Mouse (Mus musculus) CD4-positive, CD25-positive, alpha-beta regulatory T cell, adult 4 months (primary cell): Measurements from ENCODE around the gene Camta1. TPM values are rescaled to one million over a fixed set of nuclear protein-coding genes. Genes with fewer than 3 reads are reported as not detected.

Source experiments
- ATAC-seq: one replicate; pipeline ENCODE4 v1.8.0; 2017
- polyA plus RNA-seq, 2 experiments: library from polyadenylated mRNA; unstranded; fragments of 100-300 nt; shearing (Covaris generic); gene quantifications; one replicate each; pipeline ENCODE4 v1.2.1; 2017

Gene Camta1
- polyA plus RNA-seq, 2 experiments from 2014 or later = 32.6 to 41.5 TPM

DNA sequence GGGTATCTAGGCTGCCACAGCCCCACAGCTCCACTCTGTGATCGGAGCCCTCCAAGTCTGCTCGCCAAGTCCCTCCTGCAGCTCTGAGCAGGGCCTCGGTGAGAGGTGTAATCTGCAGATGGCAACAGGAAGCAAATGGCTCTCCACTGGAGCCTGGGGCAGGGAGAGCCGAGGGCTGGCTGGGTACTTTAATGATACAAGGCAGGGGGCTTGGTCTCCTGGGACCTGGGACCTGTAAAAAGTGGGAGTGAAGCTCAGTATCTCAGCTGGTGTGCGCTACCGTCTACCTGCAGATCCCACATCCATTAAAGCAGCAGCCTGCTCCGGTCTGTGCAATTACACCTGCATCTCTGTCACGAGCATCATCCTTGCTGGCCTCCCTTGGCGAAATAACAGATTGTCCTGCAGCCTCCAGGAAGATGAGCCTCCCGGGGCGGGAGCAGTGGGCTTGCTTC is 555.3 kb downstream of the Camta1 start:
- no peak for ATAC-seq

DNA sequence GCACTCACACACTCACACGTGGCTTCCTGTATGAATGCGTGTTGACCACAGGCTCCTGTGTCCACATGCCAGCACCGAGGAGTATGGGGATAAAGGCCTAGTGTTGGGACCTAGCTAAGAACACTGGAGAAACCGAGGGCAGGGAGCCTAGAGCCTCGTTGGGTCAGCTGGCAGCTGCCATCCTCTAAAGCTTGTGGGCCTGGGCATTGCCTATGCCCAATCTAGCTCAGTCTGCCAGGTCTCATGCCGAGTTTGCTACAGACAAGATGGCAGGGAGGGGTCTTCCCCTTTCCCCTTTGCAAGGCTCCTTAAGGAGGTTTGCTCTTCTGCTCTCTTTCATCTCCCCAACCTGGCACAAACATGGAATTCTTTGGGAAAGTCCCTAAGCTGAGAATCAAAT is 555.9 kb downstream of the Camta1 start:
- no peak for ATAC-seq

DNA sequence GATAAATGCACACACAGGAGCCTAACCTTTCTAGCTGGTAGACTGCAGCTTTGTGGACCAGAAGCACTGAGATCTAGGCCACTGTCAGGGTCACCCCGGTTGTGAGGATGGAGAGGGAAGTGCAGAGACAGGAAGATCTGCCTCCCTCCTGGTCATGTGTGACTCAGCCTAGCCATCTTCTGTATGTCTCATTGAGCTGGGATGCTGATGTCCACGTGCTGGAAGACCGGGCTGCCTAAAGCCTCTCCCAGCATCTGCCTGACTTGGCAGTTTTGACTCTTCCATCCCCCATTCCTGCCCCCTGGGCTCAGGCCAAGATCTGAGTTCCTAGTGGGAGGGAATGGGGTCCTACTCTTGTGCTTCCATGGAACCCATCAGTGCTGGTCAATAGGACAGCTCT is 557.7 kb downstream of the Camta1 start:
- ATAC-seq = no peak

DNA sequence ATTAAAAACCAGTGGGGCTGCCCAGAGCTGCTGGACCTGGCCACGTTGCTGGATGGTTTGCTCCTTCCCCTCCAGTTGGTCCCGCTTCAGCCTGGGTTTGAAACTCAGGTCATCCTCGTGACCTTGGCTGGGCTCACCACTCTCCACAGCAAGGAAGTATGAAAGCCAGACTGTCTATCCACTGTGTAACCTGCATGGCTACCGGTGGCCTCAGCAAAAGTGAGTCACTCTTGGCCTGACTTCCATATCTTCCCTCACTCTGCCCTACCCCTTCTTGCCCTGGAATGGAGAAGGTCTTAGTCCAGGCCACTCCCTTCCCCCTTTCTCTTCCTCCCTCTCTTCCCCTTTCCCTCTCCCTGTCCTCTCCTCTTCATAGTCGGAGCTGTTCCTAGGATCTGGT is 558.2 kb downstream of the Camta1 start:
- no peak for ATAC-seq

DNA sequence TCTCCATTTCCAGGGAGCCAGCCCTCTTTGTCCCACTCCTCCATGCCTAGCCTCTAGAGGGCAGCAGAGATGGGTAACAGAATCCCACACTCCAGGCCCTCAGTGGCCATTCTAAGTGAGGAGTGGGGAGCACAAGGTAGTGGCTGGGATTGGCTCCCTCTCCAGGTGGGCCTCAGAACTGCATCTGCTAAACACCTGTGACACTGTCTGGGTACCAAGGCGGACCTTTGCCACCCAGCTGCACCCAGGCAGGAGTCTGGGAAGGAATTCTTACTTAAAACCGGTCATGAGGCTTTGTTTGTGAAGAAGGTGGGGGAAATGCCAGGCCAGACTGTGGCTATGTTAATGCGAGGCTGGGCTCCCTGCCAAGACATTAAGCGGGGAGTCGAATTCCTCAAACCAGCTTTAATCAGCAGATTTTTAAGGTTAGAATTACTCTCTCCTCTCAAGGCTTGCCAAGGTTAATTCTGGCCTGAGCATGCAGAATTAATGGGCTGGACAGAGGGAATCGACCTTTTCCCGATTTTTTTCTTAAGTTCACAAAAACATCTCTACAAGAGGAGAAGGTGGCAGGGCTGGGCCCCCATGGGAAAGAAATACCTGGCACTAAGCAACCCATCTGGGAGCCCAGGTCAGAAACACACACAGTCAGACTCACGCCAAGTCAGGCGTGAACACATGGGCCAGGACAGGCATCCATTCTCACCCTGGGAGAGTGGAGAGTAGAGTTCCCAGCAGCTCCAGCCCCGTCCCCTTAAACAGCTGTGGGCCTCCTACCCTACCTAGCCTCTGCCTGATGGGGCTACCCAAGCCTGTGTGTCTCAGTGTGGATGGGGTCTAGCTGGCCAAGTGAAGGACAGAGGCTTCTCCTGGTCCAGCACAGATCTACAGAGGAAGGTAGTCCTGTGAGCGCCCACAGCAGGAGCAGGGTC is 559.2 kb downstream of the Camta1 start:
- ATAC-seq = no peak

DNA sequence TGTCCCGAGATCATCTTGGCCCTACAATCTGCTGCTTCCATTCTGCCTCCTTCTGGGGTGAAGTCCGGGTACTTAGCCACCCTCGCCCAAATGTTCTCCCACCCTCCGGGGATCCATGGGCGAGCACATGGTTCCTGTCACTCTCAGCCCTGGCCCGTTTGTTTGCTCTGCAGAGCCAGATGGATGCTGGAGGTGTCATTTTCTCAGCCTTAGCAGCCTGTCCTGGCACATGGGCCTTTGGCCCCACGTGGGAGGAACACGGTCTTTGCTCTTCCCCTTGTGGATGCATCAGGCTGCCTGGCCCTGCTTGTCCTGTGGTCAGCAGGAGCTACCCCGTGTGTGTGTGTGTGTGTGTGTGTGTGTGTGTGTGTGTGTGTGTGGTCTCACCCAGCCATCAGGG is 560.3 kb downstream of the Camta1 start:
- no peak for ATAC-seq

DNA sequence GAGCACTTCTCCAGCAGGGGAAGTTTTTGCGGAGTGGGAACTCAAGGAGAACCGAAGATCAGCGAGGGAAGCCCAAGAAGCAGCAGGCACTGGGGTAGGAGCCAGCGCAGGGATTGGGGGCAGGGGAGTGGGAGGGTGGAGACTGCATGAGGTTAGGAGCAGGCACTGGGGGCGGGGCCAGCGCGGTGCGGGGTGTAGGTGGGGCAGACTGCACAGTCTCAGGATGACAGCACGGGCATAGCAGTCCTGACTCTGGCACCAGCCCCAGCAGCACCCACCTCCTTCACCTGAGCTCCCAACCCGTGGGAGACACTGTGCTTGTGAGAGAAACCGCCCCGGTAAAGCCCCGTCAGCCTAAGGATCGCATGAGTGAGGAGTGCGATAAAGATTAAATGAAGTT is 561.0 kb downstream of the Camta1 start:
- ATAC-seq = no peak

DNA sequence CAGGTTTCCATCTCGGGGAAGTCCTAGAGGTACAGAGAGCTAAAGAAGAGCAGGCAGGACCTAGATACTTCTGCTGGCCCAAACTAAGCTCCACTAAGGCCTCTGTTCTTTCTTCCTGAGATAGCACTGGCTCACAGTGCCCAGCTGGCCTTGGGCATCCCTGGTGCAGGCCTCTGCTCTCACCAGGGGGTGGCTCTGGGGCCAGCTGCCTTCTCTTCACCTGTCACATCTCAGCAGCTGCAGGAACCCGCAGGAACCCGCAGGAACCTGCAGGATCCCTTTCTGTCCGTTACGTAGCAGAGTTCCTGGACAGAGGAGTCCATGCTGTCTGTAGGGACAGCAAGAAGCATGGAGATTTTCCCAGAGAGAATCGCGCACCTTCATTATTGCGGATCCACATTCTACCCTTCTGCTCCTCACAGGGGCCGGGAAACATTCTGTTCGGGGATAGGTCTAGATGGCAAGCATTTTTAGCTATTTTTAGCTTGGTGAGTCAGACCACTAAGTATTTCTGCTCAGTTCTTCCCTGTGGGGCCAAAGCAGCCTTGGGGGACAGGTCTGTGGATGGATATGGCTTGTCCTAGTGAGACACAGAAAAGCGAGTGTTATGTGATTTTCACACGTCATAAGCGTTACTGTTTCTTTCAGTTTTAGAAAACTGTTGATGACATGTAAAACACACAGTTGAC is 566.0 kb downstream of the Camta1 start:
- ATAC-seq = no peak

DNA sequence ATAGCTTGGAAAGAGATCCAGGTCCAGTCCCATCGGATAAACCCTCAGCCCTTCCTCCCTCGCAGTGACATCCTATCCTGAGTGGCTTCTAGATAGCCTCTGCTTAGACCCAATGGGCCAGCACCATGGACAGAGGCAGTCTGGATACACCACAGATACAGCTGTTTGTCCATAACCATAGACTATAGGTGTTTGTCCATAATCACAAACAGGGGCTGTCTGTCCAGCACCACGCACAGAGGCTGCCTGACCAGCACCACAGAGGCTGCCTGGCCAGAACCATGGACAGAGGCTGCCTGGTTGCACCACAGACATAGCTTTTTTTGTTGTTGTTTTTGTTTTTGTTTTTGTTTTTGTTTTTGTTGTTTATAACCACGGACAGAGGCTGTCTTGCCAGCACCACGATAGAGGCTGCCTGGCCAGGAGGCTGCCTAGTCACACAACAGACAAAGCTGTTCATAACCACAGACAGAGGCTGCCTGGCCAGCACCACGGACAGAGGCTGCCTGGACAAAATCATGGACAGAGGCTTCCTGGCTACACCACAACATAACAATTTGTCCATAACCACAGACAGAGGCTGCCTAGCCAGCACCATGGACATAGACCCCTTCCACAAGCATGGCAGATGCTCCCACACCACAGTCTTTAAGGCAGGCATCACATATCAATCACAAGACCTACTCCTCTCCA is 572.6 kb downstream of the Camta1 start:
- ATAC-seq = no peak

DNA sequence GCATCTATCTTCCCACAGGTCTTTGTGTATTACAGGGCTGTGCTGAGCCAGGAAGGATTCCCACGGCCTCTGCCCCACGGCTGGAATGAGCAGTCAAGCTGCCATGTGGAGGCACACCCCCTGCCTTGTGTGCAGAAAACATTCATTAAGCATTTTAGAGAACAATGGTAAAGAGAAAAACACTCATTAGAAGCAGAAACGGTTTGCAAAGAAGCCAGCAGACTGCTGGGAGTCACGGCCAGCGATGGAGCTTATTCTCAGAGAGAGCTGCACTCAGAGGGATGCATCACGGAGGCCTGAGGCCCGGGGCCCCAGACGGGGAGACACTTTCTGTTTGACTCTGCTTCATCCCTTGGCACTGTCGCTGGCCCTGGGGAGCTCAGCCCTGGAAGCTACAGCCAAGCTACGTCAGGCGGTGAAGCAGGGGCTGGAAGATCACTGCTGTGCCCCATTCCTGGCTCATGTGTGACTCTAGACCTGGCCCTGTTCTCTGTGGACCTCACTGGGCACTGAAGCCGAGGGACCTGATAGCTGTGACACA is 575.7 kb downstream of the Camta1 start:
- ATAC-seq = no peak

DNA sequence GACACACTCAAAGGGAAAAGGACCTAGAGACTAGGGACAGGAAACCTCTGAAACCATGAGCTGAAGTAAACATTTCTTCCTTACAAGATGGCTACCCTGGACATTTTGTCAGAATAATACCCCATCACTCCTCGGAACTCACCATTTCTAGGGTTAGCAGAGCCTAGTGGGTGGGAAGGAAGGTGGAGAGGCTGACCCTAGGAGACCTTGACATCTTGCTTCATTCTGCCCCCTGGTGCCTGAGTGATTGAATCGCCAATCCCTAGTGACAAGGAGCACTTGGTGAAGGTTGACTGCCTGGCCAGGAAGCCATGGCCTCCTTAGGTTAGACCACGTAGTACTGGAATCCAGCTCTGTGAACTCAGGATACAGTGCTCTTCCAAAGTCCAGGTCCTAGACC is 576.2 kb downstream of the Camta1 start:
- no peak for ATAC-seq

DNA sequence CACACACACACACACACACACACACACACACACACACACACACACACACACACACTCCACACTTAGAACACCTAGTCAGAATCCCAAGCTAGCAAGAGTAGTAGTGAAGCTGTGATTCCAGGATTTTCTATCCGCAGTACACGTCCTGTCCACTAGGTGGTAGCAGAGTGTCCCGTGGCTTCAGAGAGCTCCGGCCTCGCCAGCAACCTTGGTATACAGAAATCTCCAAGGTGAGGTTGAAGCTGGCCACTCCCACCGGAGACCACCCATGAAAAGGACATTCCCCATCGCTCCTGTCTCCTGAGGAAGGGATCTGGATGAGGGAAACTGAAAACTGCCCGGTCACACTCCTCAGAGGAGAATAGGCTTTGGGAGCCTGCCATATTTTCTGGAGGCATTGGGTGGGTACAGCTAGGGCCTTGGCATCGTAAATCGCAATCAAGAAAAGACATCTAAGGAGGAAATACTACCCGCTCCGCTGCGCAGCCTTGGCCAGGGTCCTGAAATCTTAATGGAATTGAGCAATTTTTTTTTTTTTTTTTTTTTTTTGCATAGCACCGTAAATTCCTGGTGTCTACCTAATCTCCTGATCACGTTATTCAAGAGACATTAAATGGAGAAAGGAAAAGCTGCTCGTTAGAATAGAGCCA is 578.5 kb downstream of the Camta1 start:
- no peak for ATAC-seq

DNA sequence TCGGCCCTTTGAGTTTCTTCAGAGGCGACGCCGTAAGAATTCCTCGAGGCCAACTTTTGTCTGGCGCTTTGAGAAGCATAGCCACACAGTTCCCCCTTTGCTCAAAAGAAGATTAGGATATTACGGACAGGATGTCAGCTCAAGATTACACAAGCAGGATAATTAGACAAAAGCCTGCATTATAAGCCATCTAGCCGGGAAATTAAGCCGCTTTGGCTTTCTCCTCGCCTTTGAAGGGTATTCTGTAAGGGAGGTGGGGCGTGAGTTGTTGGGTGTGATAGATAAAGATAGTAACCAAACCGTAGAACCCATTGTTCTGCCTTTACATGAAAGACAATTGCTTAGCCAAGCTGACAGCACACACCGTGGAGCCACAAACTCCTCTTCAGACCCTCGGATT is 579.6 kb downstream of the Camta1 start:
- no peak for ATAC-seq

DNA sequence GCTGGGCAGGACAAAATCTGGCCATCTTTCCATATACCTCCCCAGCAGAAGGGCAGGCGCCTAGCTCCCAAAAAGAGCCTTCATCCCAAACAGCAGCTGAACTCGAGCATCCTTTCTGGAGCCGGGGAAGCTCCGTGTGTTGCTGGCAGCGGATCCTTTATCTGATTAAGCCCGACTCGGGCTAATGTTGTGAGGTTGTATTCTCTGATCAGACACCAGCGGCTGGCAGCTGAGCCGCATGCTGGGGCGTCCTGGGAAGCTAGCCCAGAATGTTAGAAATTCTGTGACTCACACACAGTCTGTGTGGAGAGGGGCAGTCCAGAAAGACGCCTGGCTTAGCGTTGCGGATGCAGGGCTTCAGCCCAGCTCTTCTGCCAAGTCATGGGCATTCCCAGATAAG is 586.4 kb downstream of the Camta1 start:
- no peak for ATAC-seq

DNA sequence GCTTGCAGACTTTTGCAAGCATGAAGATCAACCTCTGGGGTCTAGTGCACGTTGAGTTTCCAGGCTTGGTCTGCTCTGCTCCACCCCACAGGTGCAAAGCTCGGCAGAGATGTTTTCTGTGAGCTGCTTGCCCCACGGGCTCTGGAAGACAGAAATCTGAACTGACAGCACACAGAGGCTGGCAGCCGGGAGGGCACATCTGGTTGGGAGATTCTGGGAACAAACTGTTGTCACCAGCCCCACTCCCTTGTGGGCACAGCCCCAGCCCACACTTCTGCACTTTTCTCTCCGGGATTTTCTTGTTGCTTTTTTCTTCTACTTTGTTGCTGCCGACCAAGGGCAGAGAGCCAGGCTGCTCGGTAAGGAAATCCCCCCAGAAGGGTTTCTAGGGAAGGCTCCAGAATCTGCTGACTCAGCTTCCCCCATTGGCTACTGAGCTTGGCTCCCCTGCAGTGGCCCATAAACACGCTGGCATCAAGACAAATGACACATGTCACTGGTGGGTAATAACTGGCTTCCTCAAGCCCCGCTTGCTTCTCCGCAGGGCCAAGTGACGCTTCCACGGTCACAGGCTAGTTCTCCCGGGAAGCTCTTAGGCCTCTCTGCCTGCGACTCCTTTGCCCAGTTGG is 597.8 kb downstream of the Camta1 start:
- ATAC-seq = no peak

DNA sequence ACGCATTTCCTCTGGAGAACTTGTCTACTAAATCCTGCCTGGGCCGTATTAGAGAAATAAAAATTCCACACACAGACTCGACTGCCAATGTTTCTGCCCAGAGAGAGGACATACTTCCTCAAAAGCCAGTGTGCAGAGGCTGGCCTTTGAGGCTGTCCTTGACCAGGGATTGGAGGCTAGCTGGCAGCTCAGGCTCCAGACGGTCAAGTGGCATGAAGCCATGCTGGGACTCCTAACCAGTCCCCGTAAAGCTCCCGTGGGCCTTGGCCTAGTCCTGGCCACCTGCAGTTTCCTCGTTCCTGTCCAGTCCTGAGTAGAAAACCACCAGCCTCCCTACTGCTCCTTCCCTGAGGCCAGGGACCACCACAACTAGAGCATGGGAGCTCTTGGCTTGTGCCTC is 598.6 kb downstream of the Camta1 start:
- ATAC-seq = no peak

DNA sequence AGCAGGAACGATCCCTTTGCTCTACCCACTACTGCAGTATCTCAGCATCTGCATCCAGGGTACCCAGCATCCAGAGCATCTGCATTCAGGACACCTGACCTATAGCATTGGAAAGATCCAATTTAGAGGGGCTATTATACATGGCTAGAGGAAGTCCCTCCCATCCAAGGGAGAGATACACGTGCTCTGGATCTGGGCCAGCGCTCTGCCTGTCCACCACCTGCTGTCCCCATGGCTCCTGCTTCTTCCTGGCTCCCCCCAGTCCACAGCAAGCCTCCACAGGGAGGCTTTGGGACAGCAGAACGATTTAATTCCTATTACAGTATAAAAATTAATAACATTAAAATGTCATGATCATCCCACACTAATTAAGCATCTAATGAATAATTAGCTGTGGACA is 605.1 kb downstream of the Camta1 start:
- ATAC-seq = no peak

DNA sequence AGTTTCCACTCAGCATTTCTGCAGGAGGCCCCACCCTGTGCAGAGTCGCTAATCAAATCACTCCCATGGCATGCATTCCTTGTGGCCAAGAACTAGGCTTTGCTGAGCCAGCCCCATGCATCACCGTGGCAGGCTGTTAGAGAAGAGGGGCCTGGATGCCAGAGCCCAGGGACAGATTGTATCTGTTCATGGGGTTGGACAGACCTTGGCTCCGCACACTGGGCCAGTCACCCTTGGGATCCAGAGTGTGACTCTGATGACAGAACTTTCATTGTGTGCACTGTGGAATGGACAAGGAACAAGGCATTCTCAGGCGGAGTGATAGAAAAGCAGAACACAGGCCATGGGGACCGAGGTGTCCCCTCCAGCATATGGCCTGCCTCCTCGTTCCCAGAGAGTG is 610.9 kb downstream of the Camta1 start:
- no peak for ATAC-seq

DNA sequence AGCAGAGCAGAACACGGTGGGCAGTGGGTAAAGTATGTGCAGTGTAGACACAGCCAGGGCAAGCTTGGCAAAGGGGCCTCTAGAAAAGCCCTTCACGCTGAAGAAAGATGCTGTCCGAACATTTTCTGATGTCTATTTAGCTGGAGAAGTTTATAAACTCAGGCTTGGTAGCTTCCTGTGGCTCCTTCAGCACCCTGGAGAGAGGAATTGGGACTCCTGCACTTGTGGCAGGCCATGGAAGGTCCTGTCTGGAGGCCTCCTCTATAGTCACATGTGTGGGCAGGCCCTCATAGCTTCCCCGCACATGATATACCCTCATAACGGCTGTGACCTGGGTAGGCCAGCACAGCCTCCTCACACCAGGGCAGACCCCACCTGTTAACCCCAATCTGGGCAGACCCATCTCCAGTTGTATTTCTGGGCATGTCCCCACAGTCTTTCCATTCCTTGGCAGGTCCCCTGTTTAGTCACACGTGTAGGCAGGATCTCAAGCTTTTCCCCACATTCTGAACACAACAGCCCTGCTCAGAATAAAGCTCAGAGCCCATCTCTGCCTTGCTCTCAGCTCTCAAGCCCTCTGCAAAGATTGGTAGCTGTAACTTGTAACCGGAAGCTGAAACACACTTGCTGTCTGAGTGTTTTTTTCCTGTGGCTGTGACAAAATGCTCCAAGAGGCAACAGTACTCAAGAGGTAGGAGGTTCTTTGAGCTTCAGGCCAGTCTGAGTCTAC is 616.4 kb downstream of the Camta1 start:
- no peak for ATAC-seq

DNA sequence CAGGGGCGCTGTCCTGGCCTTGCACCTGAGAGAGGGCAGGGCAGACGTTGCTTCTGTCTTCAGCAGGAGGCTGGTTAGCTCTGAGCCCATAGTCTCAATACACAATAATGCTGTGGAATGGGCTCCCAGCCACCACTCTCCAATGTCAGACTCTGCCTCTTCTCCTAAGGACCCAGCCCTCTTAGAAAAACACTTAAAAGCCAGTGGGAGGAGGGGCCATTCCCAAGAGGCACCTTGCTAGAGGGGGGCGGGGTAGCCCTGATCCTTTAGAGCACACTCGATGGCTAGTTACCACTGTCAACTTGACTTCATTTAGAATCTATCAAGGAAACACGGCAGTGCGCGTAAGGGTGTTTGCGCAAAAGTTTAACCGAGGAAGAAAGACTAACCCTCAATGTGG is 618.2 kb downstream of the Camta1 start:
- ATAC-seq = no peak

DNA sequence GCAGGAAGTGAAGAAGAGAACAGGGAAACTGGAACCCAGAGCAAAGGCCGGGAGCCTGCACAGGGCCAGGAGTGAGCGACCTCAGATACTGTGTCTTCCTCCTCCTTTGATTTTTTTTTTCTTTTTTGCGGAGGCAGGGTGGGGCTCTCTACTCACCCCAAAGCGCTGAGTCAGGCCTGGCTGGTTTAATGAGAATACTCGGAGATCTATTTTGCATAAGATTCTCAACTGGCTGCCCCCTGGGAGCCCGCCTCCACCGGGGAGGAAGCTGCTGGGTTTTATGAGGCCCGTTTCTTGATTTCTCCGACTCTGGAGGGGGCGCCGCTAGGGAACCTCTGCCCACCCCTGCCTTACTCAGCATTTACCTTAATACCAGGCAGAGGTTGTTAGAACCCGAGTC is 618.9 kb downstream of the Camta1 start:
- ATAC-seq = no peak
